Mouse (Mus musculus) adipocyte (in vitro differentiated cells): ENCODE measurements around the gene Atp6ap1.

Experiments used
- DNase-seq: peaks from one replicate; pipeline ENCODE4 v3.0.0-alpha.2; 2016; ENCODE audit warnings: low spot score

Gene Atp6ap1

GRCm38 (mm10) chrX:74304867-74305700 is 8.2 kb downstream of the Atp6ap1 start, which contains the start of gene Gdi1:
TSS of gene Gdi1 (plus strand) at chrX:74304998.
- DNase-seq, result peak; percentile 74

DNA sequence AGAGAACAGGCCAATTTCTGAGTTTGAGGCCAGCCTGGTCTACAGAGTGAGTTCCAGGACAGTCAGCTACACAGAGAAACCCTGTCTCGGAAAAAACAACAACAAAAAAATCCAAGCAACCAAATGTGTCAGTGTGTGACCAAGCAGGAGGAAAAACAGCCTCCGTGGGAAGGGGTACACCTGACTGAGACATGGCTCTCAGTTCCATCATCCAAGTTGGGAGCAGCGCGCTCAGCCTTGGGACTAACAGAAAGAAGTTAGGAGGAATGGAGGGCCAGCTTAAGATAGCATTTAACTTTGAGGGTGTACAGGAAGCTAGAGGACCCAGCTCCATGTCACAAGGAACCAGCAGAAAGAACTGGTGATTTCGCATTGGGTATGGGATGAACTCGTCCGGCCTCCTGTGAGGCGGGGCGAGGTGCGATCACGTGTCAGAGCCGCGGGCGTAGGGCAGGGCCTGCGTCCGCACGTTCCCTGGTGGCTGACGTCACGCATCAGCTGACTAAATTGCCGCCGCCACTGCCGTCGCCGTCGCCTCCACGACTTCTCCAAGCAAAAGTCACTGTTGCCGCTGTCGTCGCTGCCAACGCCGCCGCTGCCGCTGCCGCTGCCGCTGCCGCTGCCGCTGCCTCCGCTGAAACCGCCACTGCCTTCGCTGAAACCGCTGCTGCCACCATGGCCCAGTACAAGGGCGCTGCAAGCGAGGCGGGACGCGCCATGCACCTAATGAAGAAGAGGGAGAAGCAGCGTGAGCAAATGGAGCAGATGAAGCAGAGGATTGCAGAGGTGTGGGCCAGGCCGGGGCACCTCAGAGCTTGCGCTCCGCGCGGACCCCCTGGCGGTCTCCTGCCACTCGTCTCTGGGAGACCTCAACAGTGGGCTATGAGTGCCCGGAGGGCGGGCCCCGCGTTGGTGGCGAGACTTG is 15.9 kb downstream of the Atp6ap1 start, which contains the start of gene Fam50a:
TSS of gene Fam50a (plus strand) at position 494 of the 925 bp plus-strand sequence.
- DNase-seq, result peak; percentile 87

- peak; percentile 70 for DNase-seq
Observed at GRCm38 (mm10) chrX:74328725-74329161, 31.8 kb downstream of the Atp6ap1 start, which contains the start of gene Plxna3. TSS of gene Plxna3 (plus strand) at chrX:74329066.

- no peak for DNase-seq
Observed at GRCm38 (mm10) chrX:74329215-74329671, 32.3 kb downstream of the Atp6ap1 start.

- DNase-seq, result peak; percentile 20
Observed at GRCm38 (mm10) chrX:74330166-74330930, 33.5 kb downstream of the Atp6ap1 start.

DNA sequence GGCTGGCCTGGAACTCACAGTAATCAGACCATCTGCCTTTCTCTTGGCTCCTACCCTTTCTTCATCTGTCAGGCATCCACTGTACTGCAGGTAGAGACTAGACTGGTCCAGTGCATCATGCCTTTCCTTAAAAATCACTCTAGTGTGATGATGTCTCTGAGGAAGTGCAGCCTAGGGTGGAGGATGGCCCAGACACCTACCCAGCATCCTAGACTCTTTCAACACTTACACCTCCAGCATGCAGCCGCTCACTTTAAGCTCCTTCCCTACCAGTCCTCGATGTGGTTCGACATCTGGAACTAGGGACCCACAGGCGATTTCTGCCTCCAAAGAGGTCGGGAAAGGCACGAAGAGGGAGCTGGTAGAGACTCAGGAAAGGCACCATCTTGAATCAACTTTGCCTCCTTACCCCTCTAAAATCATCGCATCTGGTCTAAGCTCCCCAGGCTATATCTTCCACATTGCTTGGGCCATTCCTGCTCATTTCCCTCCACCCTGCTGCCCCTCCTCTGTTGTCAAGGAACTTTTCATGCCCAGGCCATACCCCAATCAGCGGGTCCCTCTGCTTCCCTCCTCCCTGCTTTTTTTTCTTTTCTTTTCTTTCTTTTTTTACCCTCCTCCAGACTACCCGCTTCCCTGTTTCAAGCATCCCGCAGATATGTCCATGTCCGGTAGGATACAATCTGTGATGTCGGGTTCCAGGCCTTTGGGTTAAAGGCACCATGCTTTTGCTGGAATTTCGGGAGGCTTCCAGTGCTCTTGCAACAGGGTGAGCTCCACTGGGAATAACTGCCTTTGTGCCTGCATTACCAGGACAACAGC is 56.0 kb downstream of the Atp6ap1 start:
- DNase-seq, result no peak

- peak; percentile 85 for DNase-seq
Observed at GRCm38 (mm10) chrX:74353467-74353770, 56.5 kb downstream of the Atp6ap1 start, which contains the start of gene Lage3. TSS of gene Lage3 (minus strand) at chrX:74353618.
